Mouse (Mus musculus) ES-E14 (cell line): ENCODE data around the gene Pigf. TPM values are rescaled to one million over a fixed set of nuclear protein-coding genes. Genes with fewer than 3 reads are reported as not detected.

Experiments
- DNase-seq: peaks from one replicate; pipeline ENCODE4 v3.0.0-alpha.2; 2013; ENCODE audit warnings: low read depth, low spot score
- H3K27ac ChIP-seq: 2 replicates; pipeline ENCODE4 v1.5.1; 2012; ENCODE audit warnings: low read depth, mild to moderate bottlenecking, low read length, moderate library complexity, mixed read lengths; ENCODE audit not compliant: poor library complexity, insufficient read depth, severe bottlenecking
- H3K36me3 ChIP-seq: 2 replicates; pipeline ENCODE4 v1.6.1; 2012; ENCODE audit warnings: mild to moderate bottlenecking, low read length, moderate library complexity, mixed read lengths; ENCODE audit not compliant: control insufficient read depth, poor library complexity, insufficient read depth, severe bottlenecking
- H3K4me1 ChIP-seq, 2 experiments: fragments of 150-350 bp in 1 of 2; sonication (generic) in 1 of 2; 2 replicates each; pipeline ENCODE4 v1.6.1; 2012; ENCODE audit warnings: low read length in 2 of 2, mild to moderate bottlenecking in 1 of 2, mixed read lengths in 1 of 2; ENCODE audit not compliant: control insufficient read depth in 2 of 2, insufficient read depth in 2 of 2, poor library complexity in 1 of 2
- H3K4me3 ChIP-seq, 2 experiments: fragments of 150-350 bp in 1 of 2; sonication (generic) in 1 of 2; 2 replicates each; pipeline ENCODE4 v1.5.1; 2012; ENCODE audit warnings: low read length in 2 of 2, low read depth in 1 of 2, mild to moderate bottlenecking in 1 of 2, mixed read lengths in 1 of 2; ENCODE audit not compliant: insufficient read depth in 1 of 2, poor library complexity in 1 of 2, severe bottlenecking in 1 of 2
- H3K9ac ChIP-seq: 2 replicates; pipeline ENCODE4 v1.6.1; 2012; ENCODE audit warnings: low read depth, mild to moderate bottlenecking, low read length, mixed read lengths; ENCODE audit not compliant: poor library complexity, insufficient read depth, severe bottlenecking
- H3K9me3 ChIP-seq: fragments of 150-350 bp; sonication (generic); 2 replicates; pipeline ENCODE4 v1.6.1; 2012; ENCODE audit warnings: low read depth, mild to moderate bottlenecking, low read length; ENCODE audit not compliant: control insufficient read depth, insufficient read depth
- CHD2 ChIP-seq: IDR thresholded peaks from 2 replicates; pipeline ENCODE4 v1.6.1; 2014; ENCODE audit warnings: mild to moderate bottlenecking, low read depth, low read length, inconsistent platforms
- HCFC1 ChIP-seq: IDR thresholded peaks from 2 replicates; pipeline ENCODE4 v1.6.1; 2012; ENCODE audit warnings: low read length, inconsistent platforms, borderline replicate concordance; ENCODE audit not compliant: insufficient read depth
- MAFK ChIP-seq: IDR thresholded peaks from 2 replicates; pipeline ENCODE4 v1.6.1; 2014; ENCODE audit warnings: mild to moderate bottlenecking, low read depth, low read length, inconsistent platforms; ENCODE audit not compliant: insufficient read depth
- ZC3H11A ChIP-seq: IDR thresholded peaks from 2 replicates; pipeline ENCODE4 v1.6.1; 2012; ENCODE audit warnings: low read depth, mild to moderate bottlenecking, inconsistent platforms, low read length, borderline replicate concordance
- ZNF384 ChIP-seq: IDR thresholded peaks from 2 replicates; pipeline ENCODE4 v1.6.1; 2012; ENCODE audit warnings: low read depth, low read length, inconsistent platforms
- in situ Hi-C, 2 experiments: fragments of 600-800 bp; cut with MboI; formaldehyde crosslinking; loops; one replicate each; pipeline ENCODE4 v1.15.1; 2025; ENCODE audit warnings: low sequenced_read_pairs in 2 of 2, inconsistent platforms in 1 of 2; ENCODE audit not compliant: unreplicated experiment in 2 of 2
- total RNA-seq: library from RNA; depleted of rRNA; stranded (reverse); fragments of 300-350 nt; gene quantifications from 2 replicates; pipeline ENCODE4 v1.2.3, GENCODE M21; 2012

The Pigf gene
- total RNA-seq, 1 experiment: 74.4 TPM

- H3K36me3 ChIP-seq: no peaks in the 10 kb centered on the region; the same call in 1 of the 2 replicates
- no peaks in the 10 kb centered on the region for H3K4me1 ChIP-seq
- in situ Hi-C loops: loop anchor here (10.0 to 25.0 kb wide), 2 partner anchors 201 to 218 kb away; no protein-coding TSS in a partner anchor
- H3K27ac ChIP-seq: no peak overlapping the region
- TF ChIP-seq HCFC1 (no peak), MAFK (peak; percentile 36; the same call in 1 of the 2 replicates), ZC3H11A (0 out of 2 replicates have a peak, but pooled peaks have one; percentile 30)
- no peak overlapping the region for H3K9ac ChIP-seq
- no peaks in the 10 kb centered on the region for H3K9me3 ChIP-seq
- H3K4me3 ChIP-seq: no peak overlapping the region
- peak; percentile 38 for DNase-seq
These were observed 11.2 kb upstream of the Pigf start for GRCm38 (mm10) chr17:87036141-87037073.

- Histone ChIP-seq H3K9me3 (no peaks in the 10 kb centered on the region), H3K4me3 (peak overlapping the region; percentile 90 to 98), H3K4me1 (no peaks in the 10 kb centered on the region), H3K27ac (peak overlapping the region; percentile 16), H3K36me3 (peaks cover under 1% of the 10 kb centered on the region), H3K9ac (peak overlapping the region; percentile 88)
- peak; percentile 17 for DNase-seq
- in situ Hi-C loops: loop anchor here in 1 of 2 experiments (25.0 kb wide), 1 partner anchor 213 kb away; no protein-coding TSS in a partner anchor
- TF ChIP-seq MAFK: no peak
- no peak; the same call in 1 of the 2 replicates for TF ChIP-seq HCFC1
- no peak for TF ChIP-seq ZC3H11A
- TF ChIP-seq ZNF384: no peak
- no peak for TF ChIP-seq CHD2
These were observed 539 bp downstream of the Pigf start for GRCm38 (mm10) chr17:87024491-87025242.

GRCm38 (mm10) chr17:87019692-87020091 is 5.5 kb downstream of the Pigf start:
- H3K4me3 ChIP-seq: no peak overlapping the region
- no peaks in the 10 kb centered on the region for H3K9me3 ChIP-seq
- TF ChIP-seq ZNF384 (no peak), CHD2 (no peak), MAFK (no peak), ZC3H11A (no peak), HCFC1 (no peak)
- in situ Hi-C loops: no loop called here
- no peak for DNase-seq
- no peaks in the 10 kb centered on the region for H3K4me1 ChIP-seq
- no peak overlapping the region for H3K27ac ChIP-seq
- H3K36me3 ChIP-seq: peaks cover 8% of the 10 kb centered on the region
- H3K9ac ChIP-seq: no peak overlapping the region

- H3K4me1 ChIP-seq: no peaks in the 10 kb centered on the region
These were observed 13.7 kb downstream of the Pigf start for GRCm38 (mm10) chr17:87011301-87012019.

More at GRCm38 (mm10) chr17:87011301-87012019, 13.7 kb downstream of the Pigf start:
- TF ChIP-seq MAFK (no peak), ZNF384 (no peak), ZC3H11A (no peak), CHD2 (no peak), HCFC1 (no peak)
- H3K4me3 ChIP-seq: no peak overlapping the region
- DNase-seq: no peak
- H3K9me3 ChIP-seq: no peaks in the 10 kb centered on the region
- no peak overlapping the region for H3K27ac ChIP-seq
- peaks cover 10% of the 10 kb centered on the region for H3K36me3 ChIP-seq
- no peak overlapping the region for H3K9ac ChIP-seq
- in situ Hi-C loops: no loop called here
